Mouse (Mus musculus) right cerebral cortex, adult 18-20 months (tissue): Measurements from ENCODE around the gene Vil1.

ENCODE experiments used
- DNase-seq: peaks from one replicate; pipeline ENCODE4 v3.0.0; 2022; ENCODE audit warnings: mixed read lengths

Gene Vil1

DNA sequence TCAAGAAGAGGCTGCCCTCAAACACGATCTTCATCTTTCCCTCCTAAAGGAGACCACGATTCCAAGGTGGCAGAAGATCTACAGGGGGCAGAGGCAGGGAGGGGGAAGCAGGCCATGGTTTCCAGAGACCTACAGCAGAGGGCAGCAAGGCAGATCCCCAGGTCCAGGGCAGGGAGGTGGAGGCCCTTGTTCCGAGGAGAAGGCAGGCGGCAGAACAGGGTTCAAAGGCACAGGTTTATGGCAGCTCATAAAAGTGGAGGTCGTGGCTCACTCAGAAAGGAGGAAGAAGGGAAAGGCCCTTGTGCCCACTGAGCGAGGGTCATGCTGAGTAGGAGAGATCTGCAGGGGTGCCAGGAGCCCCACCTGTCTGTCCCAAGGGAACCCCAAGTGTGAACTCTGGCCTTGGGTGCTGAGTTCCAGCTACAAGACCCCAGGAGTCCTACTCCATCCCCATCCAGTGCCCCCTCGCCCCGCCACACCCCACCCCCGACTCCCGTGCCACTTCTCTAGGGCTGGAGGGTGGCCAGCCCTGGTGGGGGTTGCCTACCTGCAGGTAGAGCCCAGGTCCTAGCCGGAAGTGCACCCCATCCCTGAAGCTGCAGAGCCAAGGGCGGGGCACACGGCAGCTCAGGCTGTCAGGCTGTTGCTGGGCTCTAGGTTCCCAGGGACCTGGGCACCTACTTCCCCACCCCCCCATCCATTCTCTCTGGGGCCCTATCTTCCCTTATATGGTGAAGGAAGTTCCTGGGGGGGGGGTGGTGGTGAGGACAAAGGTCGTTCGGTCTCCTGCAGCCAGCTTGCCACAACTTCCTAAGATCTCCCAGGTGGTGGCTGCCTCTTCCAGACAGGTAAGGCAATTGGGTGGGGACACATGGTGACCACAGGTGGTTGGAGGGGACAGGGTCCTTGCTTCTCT, at the start of gene Vil1:
TSS of gene Vil1 (plus strand) at position 788 of the 916 bp plus-strand sequence.
- no peak for DNase-seq

DNA sequence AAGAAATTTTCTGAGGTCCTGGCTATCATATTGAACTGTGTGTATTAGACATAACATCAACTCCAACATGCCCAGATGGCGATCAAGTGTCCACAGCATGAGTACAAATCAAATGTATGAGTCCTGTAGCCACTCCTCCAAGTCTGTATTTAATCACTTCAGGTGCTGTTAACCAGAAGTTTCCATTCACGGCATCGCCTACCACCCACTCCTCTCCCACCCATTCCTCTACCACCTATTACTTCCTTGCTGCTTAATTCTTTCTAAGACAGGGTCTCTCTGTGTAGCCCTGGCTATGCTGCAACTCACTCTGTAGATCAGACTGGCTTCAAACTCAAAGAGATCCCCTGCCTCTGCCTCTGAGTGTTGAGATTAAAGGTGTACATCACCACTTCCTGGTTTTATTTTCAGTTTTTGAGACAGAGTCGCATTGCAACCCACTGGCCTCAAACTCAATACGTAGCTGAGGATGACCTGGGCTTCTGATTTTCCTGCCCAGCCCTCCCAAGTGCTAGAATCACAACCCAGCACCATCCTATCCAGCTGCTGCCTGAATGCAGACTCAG, 49.1 kb upstream of the Vil1 start:
- no peak for DNase-seq

DNA sequence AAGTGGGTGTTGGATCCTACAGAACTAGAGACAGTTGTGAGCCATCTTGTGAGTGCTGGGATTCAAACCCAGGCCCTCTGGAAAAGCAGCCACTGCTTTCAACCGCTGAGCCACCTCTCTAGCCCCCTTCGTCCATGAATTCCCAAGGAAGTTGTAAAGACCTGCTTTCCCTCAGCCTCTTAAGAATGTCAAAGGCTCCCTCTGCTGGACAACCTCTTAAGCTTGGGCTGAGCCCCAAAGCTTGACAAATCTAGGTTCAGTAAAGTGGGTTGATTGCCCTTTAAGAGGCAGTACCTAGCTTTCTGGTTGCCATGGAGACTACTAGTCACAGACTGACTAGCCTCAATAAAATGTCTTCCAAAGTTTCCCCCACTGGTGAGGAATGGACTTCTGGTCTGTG, 47.4 kb upstream of the Vil1 start, which contains the start of gene Catip:
TSS of gene Catip (plus strand) at position 297 of the 400 bp plus-strand sequence.
- peak; percentile 79 for DNase-seq

DNA sequence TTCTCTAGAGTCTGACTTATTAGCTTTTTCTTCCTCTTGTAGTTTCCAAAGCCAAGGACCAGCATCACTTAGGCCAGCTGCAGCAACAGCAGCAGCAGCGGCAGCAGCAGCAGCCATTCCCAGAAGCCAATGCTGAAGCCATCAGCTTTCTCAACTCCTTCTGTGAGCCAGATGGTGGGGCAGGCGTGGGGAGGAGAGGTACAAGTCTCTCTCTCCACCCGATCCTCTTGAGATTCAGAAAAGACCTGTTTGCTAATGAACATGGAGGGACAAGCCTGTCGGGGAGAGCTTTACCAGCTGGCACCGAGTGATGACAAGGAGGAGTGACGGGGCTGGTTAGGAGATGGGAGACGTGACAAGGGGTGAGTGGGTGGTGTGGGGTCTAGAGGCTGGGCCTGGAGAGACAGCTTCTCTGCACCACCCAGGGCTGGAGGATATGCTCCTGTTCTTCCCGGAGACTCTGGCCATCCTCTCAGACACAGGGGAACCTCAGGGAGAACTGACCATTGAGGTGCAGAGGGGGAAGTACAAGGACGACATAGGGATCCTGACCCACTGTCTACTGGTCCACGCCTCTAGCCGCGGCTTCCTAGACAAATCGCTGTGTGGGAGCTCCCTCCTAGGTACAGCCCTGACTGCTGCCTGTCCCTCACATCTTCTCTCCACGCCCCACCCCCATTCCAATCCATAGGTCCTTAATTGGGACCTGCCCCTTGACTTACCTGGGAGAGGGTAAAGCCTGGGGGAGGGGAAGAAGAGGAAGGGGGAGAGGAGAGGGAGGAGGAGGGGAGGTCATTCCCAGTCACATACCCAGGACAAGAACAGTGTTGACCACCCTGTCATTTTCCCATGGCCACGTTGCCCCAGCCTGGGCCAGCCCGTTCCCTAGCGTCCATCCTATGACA, 46.6 kb upstream of the Vil1 start:
- DNase-seq: peak; percentile 25

DNA sequence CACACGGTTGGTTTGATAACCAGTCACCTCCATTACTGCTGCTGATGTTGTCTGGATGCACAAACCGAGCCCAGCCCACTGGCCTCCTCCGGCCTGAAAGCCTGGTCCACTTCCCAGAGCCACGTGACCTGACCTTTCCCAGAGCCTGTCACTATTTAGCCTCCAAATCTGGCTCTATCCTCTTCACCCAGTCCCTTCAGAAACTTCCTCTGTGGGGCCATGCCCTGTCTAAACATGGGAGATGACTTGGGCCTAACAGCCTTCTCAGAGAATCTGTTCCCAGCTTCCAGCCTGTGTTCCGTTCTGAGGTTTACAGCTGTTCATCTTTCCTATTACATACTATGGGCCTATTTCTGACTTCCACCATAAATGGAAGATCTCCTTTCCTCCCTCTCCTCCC, 45.7 kb upstream of the Vil1 start:
- DNase-seq: no peak

DNA sequence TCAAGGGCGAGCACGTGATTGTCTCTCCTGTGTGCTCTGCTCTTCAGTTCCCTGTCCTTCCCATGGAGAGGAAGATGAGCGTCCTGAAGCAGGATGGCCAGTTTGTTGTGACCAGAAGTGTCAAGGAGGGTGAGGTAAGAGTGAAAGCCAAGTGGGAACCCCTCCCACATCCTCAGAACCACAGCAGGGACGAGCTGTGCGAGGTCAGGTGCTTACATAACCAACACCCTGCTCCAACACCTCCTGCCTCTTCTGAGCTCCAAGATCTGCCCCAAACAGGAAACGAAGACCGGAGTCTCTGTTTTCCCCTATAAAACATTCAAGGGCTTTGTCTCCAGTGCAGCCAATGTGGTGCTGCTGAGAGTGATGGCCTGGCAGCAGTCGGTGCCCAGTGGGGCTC, 44.9 kb upstream of the Vil1 start:
- DNase-seq: no peak

DNA sequence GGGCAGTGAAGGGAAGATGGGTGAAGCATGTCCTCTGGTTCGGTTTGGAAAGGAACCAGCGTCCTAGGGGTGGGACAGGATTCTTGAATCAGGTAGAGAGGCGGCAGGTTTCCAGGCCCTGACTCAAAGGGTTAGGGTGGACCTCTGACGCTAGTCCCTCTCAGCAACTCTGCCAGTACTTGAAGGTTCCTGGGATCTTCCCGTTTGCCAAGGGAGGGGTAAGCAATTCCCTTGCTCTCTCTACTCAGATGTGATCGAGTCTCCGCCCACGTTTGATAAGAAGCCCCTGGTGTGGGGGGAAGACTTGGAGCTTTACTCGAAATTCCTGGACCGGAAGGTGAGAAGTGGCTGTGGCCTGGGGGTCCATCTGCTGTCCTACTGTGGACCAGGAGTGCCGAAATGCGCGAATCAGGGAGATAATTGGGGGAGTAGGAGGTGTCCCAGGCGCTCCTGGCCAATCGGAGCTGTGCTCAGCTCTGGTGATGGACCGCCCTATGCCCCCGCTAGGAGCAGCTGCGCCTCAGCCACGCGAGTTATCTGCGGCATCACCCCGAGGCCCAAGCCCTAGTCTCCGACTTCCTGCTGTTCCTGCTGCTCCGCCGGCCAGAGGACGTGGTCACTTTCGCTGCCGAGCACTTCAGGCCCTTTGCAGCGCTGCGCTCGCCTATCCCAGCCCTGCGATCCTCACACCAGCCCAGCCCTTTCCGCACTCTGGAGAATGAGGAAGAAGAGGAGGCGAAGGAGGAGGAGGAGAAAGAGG, 41.1 kb upstream of the Vil1 start:
- DNase-seq: peak; percentile 53

DNA sequence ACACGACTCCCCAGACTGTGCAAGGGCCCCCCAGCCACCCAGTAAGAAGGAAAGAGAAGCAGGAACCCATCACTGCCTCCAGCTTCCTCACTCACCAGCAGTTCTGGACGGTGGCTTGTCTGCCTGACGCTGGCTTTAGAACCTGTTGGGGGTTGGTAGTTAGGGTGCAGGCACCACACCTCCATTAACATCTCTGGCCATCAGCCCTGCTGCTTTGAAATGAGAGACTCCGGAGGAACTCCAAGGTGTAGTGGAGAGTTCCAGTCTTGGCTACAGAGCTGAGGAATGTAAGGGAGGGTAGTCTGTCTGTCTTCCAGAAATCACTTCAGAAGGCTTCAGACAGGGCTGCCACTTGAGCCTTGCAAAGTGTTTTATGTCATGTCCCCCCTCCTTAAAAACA, 39.1 kb upstream of the Vil1 start:
- no peak for DNase-seq

DNA sequence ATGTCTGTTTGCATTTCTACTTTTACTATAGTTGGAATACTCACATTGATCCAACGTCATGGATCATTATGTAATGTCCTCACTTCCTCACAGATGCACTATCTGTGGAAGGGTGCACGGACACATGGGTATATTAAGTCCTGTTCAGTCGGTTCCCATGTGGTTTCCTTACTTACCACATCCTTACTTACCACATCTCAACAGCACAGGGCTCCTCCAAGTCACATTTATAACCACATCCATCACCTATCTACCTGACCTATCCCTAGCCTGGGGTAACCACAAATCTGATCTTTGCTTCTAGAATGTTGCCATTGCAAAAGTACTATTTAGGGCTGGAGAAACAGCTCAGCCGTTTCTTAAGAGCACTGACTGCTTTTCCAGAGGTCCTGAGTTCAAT, 35.8 kb upstream of the Vil1 start:
- DNase-seq: no peak

DNA sequence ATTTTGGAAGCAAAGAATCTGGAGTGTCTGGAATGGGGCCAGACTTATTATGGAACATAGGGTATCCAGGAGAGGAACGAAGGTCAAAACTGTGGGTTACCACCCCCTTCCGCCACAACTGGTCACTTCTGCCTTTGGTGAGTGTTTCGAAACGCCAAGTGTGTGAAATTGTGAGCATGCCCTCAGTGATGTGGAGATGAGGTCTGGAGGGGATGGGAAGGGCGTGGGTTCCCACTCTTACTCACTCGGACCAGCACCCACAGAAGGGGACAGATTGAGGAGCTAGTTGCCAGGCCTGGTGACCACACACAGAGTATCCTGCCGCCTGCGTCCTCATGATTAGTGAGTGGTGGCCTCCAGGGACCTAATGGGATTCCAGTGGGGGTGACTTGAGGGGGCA, 34.2 kb upstream of the Vil1 start, which contains the start of gene Slc11a1:
TSS of gene Slc11a1 (plus strand) at position 216 of the 400 bp plus-strand sequence.
- DNase-seq: no peak

DNA sequence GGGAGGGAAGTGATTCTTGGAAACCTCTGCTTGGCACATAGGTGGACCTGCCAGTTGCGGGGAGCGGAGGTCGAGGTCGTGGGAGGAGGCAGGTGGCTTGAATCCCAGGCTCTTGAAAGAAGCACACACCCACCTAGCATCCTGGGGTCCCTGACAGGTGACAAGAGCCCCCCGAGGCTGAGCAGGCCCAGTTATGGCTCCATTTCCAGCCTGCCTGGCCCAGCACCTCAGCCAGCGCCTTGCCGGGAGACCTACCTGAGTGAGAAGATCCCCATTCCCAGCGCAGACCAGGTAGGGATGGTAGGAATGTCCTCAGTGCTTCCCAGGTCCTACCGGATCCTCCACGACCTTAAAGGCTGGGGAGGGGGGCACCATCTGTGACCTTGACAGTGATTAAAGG, 33.6 kb upstream of the Vil1 start:
- no peak for DNase-seq

DNA sequence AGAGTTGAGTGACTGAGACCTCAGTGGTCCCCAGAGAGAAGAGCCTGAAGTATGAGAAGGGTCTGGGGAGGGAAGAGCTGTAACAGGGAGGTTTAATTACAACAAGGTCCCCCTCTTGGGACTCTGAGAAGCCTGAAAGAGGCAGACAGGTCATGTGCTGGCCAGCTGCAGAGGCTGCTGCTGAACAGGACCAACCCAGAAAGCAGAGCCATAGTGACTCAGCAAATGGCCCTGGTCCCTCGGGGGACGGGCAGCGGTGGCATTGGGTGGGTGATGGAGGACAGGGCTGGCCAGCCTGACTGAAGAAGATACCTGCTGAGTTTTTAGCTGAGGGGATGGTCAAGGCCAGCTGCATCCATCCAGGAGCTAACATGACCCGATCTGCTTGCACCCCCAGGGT, 32.8 kb upstream of the Vil1 start:
- no peak for DNase-seq

DNA sequence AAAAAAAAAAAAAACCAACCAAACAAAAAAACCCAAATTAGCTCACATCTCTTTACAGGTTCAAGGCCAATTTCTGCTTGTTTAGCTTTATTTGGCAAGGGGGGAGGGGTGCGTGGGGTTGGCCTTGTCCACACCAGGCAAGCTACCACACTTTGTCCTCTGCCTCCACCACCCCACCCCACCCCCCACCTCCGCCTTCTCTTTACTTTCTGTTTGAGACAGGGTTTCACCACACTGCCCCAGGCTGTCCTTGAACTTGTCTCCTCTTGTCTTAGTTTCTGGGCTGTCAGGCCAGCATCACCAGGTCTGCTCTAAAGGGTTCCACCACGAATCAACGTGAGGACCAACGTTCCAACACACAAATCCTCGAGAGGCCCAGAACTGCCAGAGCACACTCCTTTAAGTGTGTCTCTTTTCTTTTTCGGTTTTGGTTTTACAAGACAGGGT, 30.1 kb upstream of the Vil1 start:
- DNase-seq: no peak

DNA sequence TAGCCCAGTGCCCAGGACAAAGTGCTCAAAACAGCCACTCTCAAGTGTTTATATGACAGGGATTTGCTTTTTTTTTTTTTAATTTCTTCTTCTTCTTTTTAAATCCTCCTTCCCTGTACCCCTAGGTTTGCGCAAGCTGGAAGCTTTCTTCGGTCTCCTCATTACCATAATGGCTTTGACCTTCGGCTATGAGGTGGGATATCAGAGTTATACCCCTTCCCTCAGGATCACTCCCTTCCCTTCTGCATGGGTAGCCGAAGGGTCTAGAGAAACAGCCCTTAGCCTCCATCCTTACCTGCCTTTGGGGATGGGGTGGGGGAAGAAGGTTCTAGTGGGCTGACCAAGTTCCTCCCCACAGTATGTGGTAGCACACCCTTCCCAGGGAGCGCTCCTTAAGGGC, 28.7 kb upstream of the Vil1 start:
- DNase-seq: no peak

DNA sequence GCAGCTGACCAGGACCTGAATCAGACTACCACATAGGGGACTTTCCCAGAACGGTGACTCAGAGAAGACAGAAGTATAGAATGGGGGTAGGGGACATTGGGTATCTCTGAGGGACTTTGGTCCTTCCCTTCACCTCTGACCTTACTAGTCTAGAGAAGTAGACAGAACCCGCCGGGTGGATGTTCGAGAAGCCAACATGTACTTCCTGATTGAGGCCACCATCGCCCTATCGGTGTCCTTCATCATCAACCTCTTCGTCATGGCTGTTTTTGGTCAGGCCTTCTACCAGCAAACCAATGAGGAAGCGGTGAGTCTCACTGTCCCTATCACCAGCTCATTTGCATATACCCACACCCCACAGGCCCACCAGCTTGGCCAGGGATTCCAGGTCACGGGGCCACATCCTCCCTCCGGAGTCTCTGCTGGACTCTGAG, 27.6 kb upstream of the Vil1 start:
- DNase-seq: no peak

DNA sequence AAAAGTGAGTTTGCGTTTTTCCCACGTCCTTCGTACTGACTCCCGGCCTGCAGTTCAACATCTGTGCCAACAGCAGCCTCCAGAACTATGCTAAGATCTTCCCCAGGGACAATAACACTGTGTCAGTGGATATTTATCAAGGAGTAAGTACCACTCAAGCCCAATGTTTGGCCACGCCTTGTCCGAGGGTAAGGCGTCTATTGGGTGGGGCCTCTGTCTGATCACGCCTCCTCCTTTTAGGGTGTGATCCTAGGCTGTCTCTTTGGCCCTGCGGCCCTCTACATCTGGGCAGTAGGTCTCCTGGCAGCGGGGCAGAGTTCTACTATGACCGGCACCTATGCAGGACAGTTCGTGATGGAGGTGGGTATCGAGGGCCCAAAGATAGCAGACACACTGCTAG, 25.8 kb upstream of the Vil1 start:
- no peak for DNase-seq

DNA sequence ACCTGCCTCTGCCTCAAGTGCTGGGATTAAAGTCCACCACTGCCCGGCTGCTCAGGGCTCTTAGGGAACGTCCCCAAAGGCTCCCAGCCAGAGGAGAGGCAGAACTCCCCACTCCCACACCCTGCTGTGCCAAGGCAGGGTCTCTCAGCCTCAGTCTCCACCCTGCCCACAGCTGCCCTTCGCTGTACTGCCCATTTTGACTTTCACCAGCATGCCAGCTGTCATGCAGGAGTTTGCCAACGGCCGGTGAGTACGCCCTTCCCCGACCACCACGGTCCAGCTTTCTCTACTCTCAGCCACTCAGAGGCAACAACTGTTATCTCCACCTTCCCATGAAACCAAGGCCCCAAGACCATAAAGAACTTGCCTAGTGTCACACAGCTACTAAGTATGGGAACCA, 24.7 kb upstream of the Vil1 start:
- DNase-seq: no peak

DNA sequence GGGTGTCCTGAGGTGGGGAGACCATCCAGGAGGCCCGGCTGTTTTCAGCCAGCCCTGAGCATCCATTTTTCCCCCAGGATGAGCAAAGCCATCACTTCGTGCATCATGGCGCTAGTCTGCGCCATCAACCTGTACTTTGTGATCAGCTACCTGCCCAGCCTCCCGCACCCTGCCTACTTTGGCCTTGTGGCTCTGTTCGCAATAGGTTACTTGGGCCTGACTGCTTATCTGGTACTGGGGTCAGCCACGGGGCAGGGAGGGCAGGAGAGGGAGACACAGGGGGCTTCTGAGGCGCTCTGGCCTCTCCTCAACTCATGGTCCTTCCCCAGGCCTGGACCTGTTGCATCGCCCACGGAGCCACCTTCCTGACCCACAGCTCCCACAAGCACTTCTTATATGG, 24.1 kb upstream of the Vil1 start:
- DNase-seq: no peak

DNA sequence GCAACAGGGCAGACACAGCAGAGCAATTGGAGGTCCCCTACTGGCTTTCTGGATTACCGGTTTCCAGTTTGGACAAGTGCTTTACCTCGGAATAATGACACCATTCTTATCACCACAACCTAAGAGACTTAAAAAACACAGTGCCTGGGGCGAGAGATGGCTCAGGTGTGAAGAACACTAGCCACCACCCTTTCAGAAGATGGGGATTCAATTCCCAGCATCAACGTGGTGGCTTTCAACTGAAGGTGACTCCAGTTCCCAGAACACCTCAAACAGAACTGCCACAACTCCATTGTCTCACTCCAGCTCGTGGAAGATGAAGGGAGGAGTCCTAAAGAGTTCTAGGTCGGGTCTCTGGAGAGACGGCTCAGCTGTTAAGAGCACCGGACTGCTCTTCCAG, 23.6 kb upstream of the Vil1 start:
- DNase-seq: no peak

DNA sequence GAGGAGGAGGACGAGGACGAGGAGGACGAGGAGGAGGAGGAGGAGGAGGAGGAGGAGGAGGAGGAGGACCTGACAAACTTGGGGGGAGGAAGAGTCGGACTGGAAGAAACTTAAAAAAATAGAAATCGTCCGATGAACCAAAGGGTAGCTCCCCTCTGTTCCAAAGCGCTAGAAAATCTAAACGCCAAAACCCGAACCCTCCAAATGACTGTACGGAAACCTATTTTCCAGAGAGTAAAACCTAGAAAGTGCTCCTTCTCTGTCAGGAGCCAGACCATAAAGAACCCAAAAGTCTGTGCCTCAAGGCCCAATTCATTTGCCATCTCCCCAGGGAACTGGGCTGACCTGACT, 22.8 kb upstream of the Vil1 start:
- DNase-seq: no peak

DNA sequence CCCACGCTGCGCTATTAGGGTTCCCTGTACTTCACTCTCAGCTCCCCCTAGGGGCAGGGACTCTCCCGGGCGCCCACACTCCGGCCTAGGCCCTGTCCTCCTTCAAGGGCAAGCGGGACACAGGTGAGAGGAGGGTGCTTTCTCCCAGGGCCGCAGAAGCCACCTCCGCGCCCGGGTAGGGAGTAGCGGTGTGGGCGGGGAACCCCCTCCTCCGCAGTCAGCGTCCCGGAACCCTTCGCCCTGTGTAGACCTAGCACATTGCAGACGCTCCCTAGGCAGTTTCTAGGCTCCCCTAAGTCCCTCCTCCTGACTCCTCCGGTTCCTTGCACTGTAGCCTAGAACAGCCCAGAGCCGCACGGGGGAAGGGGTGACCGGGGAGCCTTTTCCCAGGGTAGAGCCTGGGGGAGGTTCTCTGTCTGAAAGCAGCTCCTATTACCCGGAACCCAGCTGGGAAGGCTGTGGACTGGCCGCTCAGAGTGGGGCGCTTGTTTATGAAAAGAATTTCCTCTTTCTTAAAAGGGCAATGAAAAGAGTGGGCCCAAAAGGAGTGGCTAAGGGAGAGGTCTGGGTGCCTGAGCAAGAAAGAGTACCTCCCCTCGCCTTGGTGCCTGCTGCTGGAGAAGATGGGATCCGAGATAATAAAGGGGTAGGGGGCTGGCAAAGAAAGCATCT, 22.3 kb upstream of the Vil1 start:
- DNase-seq: peak; percentile 93

DNA sequence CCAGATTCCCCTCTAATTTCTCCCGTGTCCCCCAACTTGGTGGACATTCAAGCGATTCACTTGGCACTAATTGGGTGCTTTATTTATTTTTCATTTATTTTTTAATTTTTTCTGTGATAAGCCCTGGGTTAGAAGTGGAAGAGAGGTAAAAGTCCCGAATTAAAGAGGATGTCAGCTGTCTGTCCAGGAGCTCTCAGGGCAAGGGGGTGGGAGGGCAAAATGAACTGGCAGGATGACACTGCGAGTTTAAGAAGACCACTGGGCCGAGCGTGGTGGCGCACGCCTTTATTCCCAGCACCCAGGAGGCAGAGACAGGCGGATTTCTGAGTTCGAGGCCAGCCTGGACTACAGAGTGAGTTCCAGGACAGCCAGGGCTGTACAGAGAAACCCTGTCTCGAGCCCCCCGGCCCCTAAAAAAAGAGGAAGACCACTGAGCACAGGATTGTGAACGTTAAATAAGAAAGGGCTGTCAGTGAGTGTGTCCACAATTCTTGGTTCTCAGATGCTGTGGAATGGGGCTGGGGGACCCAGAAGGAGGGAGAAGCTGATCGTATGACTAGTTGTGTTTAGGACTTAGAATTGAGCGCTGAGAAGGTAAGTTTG, 21.7 kb upstream of the Vil1 start:
- DNase-seq: no peak
